Mouse (Mus musculus): ENCODE data around the gene Ihh. TPM values are rescaled to one million over a fixed set of nuclear protein-coding genes. Genes with fewer than 3 reads are reported as not detected.

The Ihh gene
- total RNA-seq, 2 experiments from 2014 or later = 0.11 to 0.18 TPM

GRCm38 (mm10) chr1:74935402-74935801, 16.1 kb downstream of the Ihh start, which contains the start of gene Cfap65:
Gene Cfap65 (minus strand): TSS chr1:74935599.
- DNase-seq = no peak
- no peak within 1 kb of the TSS for H3K27ac ChIP-seq
- H3K4me3 ChIP-seq = no peak within 1 kb of the TSS
- no peak for TF ChIP-seq CTCF (IDR thresholded peaks at IDR 0.05)
- intact Hi-C loops (cut with DNase I) = no loop called here

GRCm38 (mm10) chr1:74927621-74928296, 23.7 kb downstream of the Ihh start:
- H3K27ac ChIP-seq = no peak overlapping the region
- no peak for DNase-seq
- intact Hi-C loops (cut with DNase I) = no loop called here
- TF ChIP-seq CTCF (IDR thresholded peaks at IDR 0.05) = no peak
- no peak overlapping the region for H3K4me3 ChIP-seq

GRCm38 (mm10) chr1:74926721-74927120, 24.8 kb downstream of the Ihh start:
- no peak for DNase-seq
- Histone ChIP-seq H3K4me3 (no peak overlapping the region), H3K27ac (no peak overlapping the region)
- TF ChIP-seq CTCF (IDR thresholded peaks at IDR 0.05) = peak; percentile 78
- intact Hi-C loops (cut with DNase I) = no loop called here

- no peak for TF ChIP-seq CTCF (IDR thresholded peaks at IDR 0.05)
- no peak overlapping the region for H3K27ac ChIP-seq
- intact Hi-C loops (cut with DNase I) = no loop called here
- DNase-seq = no peak
- no peak overlapping the region for H3K4me3 ChIP-seq
Observed at GRCm38 (mm10) chr1:74924464-74924863, 27.0 kb downstream of the Ihh start.

DNA sequence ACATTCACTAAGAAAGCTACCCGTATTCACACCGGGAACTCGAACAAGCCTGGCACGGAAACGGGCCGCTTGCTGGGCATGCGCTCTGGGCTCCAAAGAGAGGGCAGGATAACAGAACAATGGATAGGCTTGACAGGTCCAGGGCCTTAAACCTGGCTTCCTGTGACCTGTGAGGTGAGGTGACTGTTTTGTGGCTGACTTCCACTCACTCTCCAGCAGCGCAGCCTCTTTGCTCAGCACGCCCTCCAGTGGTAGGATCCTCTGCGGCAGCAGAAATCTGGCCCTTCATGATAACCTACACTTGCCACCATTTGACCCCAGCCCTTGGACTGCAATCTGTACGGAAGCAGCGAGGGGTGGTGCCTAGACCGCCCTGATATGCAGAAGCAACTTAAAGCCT, 35.8 kb downstream of the Ihh start:
- H3K4me3 ChIP-seq = no peak overlapping the region
- peak; percentile 29; the same call in 1 of the 2 replicates for TF ChIP-seq CTCF (IDR thresholded peaks at IDR 0.05)
- intact Hi-C loops (cut with DNase I) = no loop called here
- DNase-seq = no peak
- no peak overlapping the region for H3K27ac ChIP-seq

DNA sequence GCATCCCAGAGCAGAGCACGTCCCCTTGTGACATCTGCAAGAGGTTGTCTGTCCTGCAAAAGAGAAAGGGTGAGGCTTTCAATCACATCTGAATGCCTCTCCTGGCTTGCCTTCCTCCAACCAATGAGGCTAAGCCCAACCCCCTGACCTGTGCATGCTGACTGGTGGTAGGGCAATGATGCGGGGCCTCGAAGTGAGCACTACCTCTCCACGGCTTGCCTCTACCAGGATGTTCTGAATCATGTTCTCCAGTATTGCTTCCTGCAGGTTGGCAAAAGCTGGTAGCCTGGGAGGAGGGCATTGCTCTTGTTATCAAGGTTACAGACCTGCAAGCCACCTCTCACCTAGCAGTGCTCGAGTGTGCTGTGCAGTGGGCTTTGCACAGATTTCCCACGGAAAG, 49.3 kb downstream of the Ihh start:
- intact Hi-C loops (cut with DNase I) = no loop called here
- TF ChIP-seq CTCF (IDR thresholded peaks at IDR 0.05) = no peak
- no peak for DNase-seq
- Histone ChIP-seq H3K27ac (no peak overlapping the region), H3K4me3 (no peak overlapping the region)

DNA sequence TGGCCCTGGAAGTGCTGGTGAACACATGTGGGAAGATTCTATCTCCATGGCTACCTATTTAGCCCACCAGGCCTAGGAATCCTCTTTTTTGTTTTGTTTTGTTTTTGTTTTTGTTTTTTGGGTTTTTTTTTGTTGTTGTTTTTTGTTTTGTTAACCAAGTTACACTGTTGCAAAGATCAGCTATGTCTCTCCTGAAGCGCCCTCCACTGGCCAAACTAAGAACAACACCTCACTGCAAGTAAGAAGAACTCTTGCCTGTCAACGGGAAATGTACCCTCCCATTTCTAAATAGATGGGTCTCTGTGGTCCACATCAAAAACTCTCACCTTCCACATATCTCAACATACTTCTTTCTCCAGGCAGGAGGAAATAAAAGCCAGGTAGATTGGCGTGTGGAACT, 49.8 kb downstream of the Ihh start:
- peak; percentile 63 for TF ChIP-seq CTCF (IDR thresholded peaks at IDR 0.05)
- Histone ChIP-seq H3K27ac (no peak overlapping the region), H3K4me3 (no peak overlapping the region)
- DNase-seq = peak; percentile 43
- intact Hi-C loops (cut with DNase I) = no loop called here

GRCm38 (mm10) chr1:74900341-74901285, 50.9 kb downstream of the Ihh start:
- intact Hi-C loops (cut with DNase I) = no loop called here
- no peak overlapping the region for H3K27ac ChIP-seq
- H3K4me3 ChIP-seq = peak overlapping the region; percentile 40
- DNase-seq = peak; percentile 32
- no peak for TF ChIP-seq CTCF (IDR thresholded peaks at IDR 0.05)

DNA sequence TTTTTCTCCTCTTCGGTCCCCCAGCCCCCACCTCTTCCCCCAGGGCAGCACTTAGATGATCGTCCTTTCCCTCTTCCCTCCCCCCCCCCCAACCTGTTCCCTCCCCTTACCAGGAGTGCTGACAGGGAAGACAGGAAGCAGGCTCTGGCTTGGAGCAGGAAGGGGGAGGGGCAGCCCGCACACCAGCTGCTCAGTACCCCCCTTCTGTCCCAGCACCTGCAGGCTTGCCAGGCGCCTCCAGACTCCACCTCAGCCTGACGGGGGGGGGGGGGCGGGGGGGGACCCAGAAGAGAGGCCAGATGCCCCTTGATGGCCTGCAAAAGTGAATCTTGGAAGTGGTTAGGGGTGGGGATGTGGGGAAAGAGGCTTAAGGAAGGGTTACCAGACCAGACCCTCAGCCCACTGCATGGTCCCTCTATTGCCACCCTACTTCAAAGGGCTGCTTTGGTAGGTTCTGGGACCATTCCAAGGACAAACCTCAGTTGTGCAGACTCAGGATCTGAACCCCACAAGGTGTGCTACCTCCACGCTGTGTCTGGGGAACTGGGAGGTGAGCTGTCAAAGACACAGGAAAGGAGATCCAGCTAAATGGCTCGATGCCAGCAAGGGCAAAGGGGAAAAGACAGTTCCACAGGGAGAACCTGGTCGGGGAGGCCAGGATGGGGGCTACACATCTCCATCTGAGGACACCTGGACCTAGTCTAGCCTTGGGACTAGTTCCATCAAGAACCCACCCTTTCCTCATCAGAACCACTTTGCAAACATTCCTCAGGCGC, 52.6 kb downstream of the Ihh start:
- TF ChIP-seq CTCF (IDR thresholded peaks at IDR 0.05) = no peak
- Histone ChIP-seq H3K4me3 (no peak overlapping the region), H3K27ac (no peak overlapping the region)
- intact Hi-C loops (cut with DNase I) = no loop called here
- no peak for DNase-seq

DNA sequence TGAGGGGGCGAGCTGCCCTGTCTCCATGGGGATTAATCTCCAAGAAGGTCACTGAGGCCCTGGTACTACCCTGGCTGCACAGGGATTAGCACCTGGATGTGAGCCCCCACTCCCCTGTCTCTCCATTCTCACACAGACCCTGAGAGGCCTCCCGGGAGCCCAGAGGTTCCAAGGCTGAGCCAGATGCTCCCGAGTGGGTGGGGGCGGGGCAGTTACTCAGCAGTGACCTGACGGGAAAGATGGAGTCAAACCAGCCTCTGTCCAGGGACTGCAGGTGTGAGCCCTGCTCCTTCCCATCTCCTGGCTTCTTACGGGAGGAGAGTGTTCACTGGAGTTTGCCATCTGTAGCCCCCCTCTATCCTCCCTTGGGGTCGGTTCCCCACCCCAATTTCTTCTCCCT, 53.5 kb downstream of the Ihh start:
- TF ChIP-seq CTCF (IDR thresholded peaks at IDR 0.05) = no peak
- intact Hi-C loops (cut with DNase I) = no loop called here
- Histone ChIP-seq H3K27ac (no peak overlapping the region), H3K4me3 (no peak overlapping the region)
- no peak for DNase-seq

Small RNAs within 50 kb of the gene (microRNA-seq; reads per million reads assigned to microRNA genes)
- 5.1 reads per million for gene Mir375

Other genes with a start within 250 kb of the Ihh start
- 10 to 100 TPM; 37.7 to 75.4 TPM for gene Cyp27a1, start 238.1 kb downstream of the Ihh start, total RNA-seq (2021)
- 100 to 1,000 TPM in 1 of 2 experiments, 10 to 100 TPM in 1; 61.6 to 111 TPM for gene Prkag3, start 202.5 kb downstream of the Ihh start, total RNA-seq (2021)
- gene Wnt6, start 179.8 kb downstream of the Ihh start, total RNA-seq (2021) = under 1 TPM; 0.39 to 0.77 TPM
- under 1 TPM in 1 of 2 experiments, not detected in 1; 0.39 TPM for gene Wnt10a, start 160.2 kb downstream of the Ihh start, total RNA-seq (2021)
- gene Cdk5r2, start 96.7 kb downstream of the Ihh start, total RNA-seq (2021) = not detected
- not detected for gene Fev, start 66.3 kb downstream of the Ihh start, total RNA-seq (2021)
- gene Cryba2, start 58.5 kb downstream of the Ihh start, total RNA-seq (2021) = not detected
- not detected for gene Cfap65, start 16.1 kb downstream of the Ihh start, total RNA-seq (2021)
- 1 to 10 TPM; 4.5 to 6.6 TPM for gene Nhej1, start 173.5 kb upstream of the Ihh start, total RNA-seq (2021)
- gene Slc23a3, start 182.2 kb upstream of the Ihh start, total RNA-seq (2021) = not detected
- 10 to 100 TPM; 14.0 to 14.4 TPM for gene Cnppd1, start 191.0 kb upstream of the Ihh start, total RNA-seq (2021)
- gene Retreg2, start 191.1 kb upstream of the Ihh start, total RNA-seq (2021) = 10 to 100 TPM in 1 of 2 experiments, 1 to 10 TPM in 1; 7.7 to 11.5 TPM
- 10 to 100 TPM; 14.6 to 17.7 TPM for gene Zfand2b, start 217.0 kb upstream of the Ihh start, total RNA-seq (2021)
- gene Abcb6, start 228.7 kb upstream of the Ihh start, total RNA-seq (2021) = 10 to 100 TPM; 18.9 to 20.4 TPM
- 1 to 10 TPM; 5.5 to 5.9 TPM for gene Ankzf1, start 240.5 kb upstream of the Ihh start, total RNA-seq (2021)
- 100 to 1,000 TPM; 107 to 113 TPM for gene Atg9a, start 240.5 kb upstream of the Ihh start, total RNA-seq (2021)